Mouse (Mus musculus): ENCODE measurements around the gene Foxp1. TPM values are rescaled to one million over a fixed set of nuclear protein-coding genes. Genes with fewer than 3 reads are reported as not detected.

Foxp1 gene
- total and polyA plus RNA-seq, 3 experiments: 16.1 to 42.0 TPM; not detected in 1

- Histone ChIP-seq H3K9me3 (replicated peaks; ENCODE audit: insufficient read depth, low read length) (no peaks in the 10 kb centered on the region), H3K36me3 (ENCODE audit: control insufficient read depth in 1 of 2, insufficient read depth in 2 of 2, low read length in 2 of 2) (no peaks in the 10 kb centered on the region)
- TF ChIP-seq MYB (IDR thresholded peaks at IDR 0.05; ENCODE audit: low read depth, low read length): no peak
- no peak for TF ChIP-seq USF2 (IDR thresholded peaks at IDR 0.05; ENCODE audit: borderline replicate concordance in 1 of 2, insufficient read depth in 1 of 2, low read depth in 1 of 2, low read length in 2 of 2)
- TF ChIP-seq MAX (IDR thresholded peaks at IDR 0.05; ENCODE audit: low read length): no peak
- TF ChIP-seq NELFE (IDR thresholded peaks at IDR 0.05; ENCODE audit: low read depth, low read length): no peak
- no peak for TF ChIP-seq RAD21 (IDR thresholded peaks at IDR 0.05; ENCODE audit: low read depth, low read length)
- no peak for TF ChIP-seq POLR2AphosphoS2 (IDR thresholded peaks at IDR 0.05; ENCODE audit: low read length)
- no peak for TF ChIP-seq TAL1 (IDR thresholded peaks at IDR 0.05; ENCODE audit: low read length)
- TF ChIP-seq ZC3H11A (IDR thresholded peaks at IDR 0.05; ENCODE audit: low read depth, low read length): no peak
- TF ChIP-seq SIN3A (IDR thresholded peaks at IDR 0.05; ENCODE audit: low read length): no peak
- no peak for TF ChIP-seq CHD2 (IDR thresholded peaks at IDR 0.05; ENCODE audit: low read length)
- no peak for TF ChIP-seq ZKSCAN1 (IDR thresholded peaks at IDR 0.05; ENCODE audit: low read depth, low read length)
- TF ChIP-seq TCF12 (IDR thresholded peaks at IDR 0.05; ENCODE audit: low read depth, low read length): no peak
- no peak for TF ChIP-seq CTCF (IDR thresholded peaks at IDR 0.05 in 2 of 3, conservative IDR thresholded peaks at IDR 0.05 in 1 of 3; ENCODE audit: control insufficient read depth in 1 of 3, insufficient read depth in 1 of 3, low read depth in 2 of 3, low read length in 3 of 3, poor library complexity in 1 of 3, severe bottlenecking in 1 of 3)
- no peak for TF ChIP-seq SMC3 (IDR thresholded peaks at IDR 0.05; ENCODE audit: low read depth, low read length)
- no peak for TF ChIP-seq ZNF384 (IDR thresholded peaks at IDR 0.05; ENCODE audit: low read depth, low read length)
- TF ChIP-seq POLR2AphosphoS5 (IDR thresholded peaks at IDR 0.05; ENCODE audit: borderline replicate concordance, low read depth, low read length): no peak
- no peak for TF ChIP-seq E2F4 (IDR thresholded peaks at IDR 0.05; ENCODE audit: borderline replicate concordance, low read depth, low read length)
Measured at GRCm38 (mm10) chr6:99058688-99059087, 463.8 kb downstream of the Foxp1 start.

GRCm38 (mm10) chr6:99057113-99057553, 465.4 kb downstream of the Foxp1 start:
- no peak for DNase-seq (ENCODE audit: low read depth, low spot score)
- H3K79me2 ChIP-seq (ENCODE audit: control insufficient read depth, insufficient read depth, low read length, poor library complexity): no peaks in the 10 kb centered on the region
- no peak overlapping the region for H3K4me3 ChIP-seq (ENCODE audit: control insufficient read depth in 1 of 2, insufficient read depth in 1 of 2, low read depth in 2 of 2, low read length in 2 of 2)
- no peaks in the 10 kb centered on the region for H3K9me3 ChIP-seq (replicated peaks; ENCODE audit: insufficient read depth, low read length)
- no peaks in the 10 kb centered on the region for H3K4me1 ChIP-seq (ENCODE audit: control insufficient read depth in 1 of 2, insufficient read depth in 2 of 2, low read length in 2 of 2)
- H3K36me3 ChIP-seq (ENCODE audit: control insufficient read depth in 1 of 2, insufficient read depth in 2 of 2, low read length in 2 of 2): no peaks in the 10 kb centered on the region
- no peak for TF ChIP-seq BHLHE40 (IDR thresholded peaks at IDR 0.05; ENCODE audit: borderline replicate concordance, low read depth, low read length)
- no peak for TF ChIP-seq JUND (IDR thresholded peaks at IDR 0.05; ENCODE audit: low read depth, low read length)
- no peak for TF ChIP-seq NRF1 (IDR thresholded peaks at IDR 0.05; ENCODE audit: insufficient read depth, low read depth, low read length, poor library complexity, severe bottlenecking)
- no peak for TF ChIP-seq MEF2A (IDR thresholded peaks at IDR 0.05; ENCODE audit: extremely low read depth, insufficient replicate concordance, low read depth, low read length, poor library complexity, severe bottlenecking)
- no peak for TF ChIP-seq POLR2A (IDR thresholded peaks at IDR 0.05; ENCODE audit: control insufficient read depth in 1 of 2, insufficient read depth in 1 of 2, low read depth in 1 of 2, low read length in 2 of 2, poor library complexity in 1 of 2)
- TF ChIP-seq CHD2 (IDR thresholded peaks at IDR 0.05; ENCODE audit: low read length): no peak
- TF ChIP-seq CTCF (IDR thresholded peaks at IDR 0.05 in 2 of 3, conservative IDR thresholded peaks at IDR 0.05 in 1 of 3; ENCODE audit: control insufficient read depth in 1 of 3, insufficient read depth in 1 of 3, low read depth in 2 of 3, low read length in 3 of 3, poor library complexity in 1 of 3, severe bottlenecking in 1 of 3): peak in 1 of 3 experiments; percentile 22; a peak in 1 of 6 replicates
- no peak overlapping the region for H3K9ac ChIP-seq (ENCODE audit: control insufficient read depth, low read depth, low read length, poor library complexity, severe bottlenecking)
- no peaks in the 10 kb centered on the region for H3K27me3 ChIP-seq (ENCODE audit: control insufficient read depth in 1 of 2, insufficient read depth in 2 of 2, low read length in 2 of 2)
- H3K27ac ChIP-seq (ENCODE audit: control insufficient read depth, low read depth, low read length): no peak overlapping the region

More at GRCm38 (mm10) chr6:99058688-99059087, 463.8 kb downstream of the Foxp1 start:
- DNase-seq (ENCODE audit: low read depth, low spot score): no peak
- no peak overlapping the region for H3K9ac ChIP-seq (ENCODE audit: control insufficient read depth, low read depth, low read length, poor library complexity, severe bottlenecking)
- H3K27me3 ChIP-seq (ENCODE audit: control insufficient read depth in 1 of 2, insufficient read depth in 2 of 2, low read length in 2 of 2): no peaks in the 10 kb centered on the region
- no peaks in the 10 kb centered on the region for H3K79me2 ChIP-seq (ENCODE audit: control insufficient read depth, insufficient read depth, low read length, poor library complexity)
- no peaks in the 10 kb centered on the region for H3K4me1 ChIP-seq (ENCODE audit: control insufficient read depth in 1 of 2, insufficient read depth in 2 of 2, low read length in 2 of 2)
- H3K27ac ChIP-seq (ENCODE audit: control insufficient read depth, low read depth, low read length): no peak overlapping the region
- H3K4me3 ChIP-seq (ENCODE audit: control insufficient read depth in 1 of 2, insufficient read depth in 1 of 2, low read depth in 2 of 2, low read length in 2 of 2): no peak overlapping the region

Data from MEL (cell line).